Mouse (Mus musculus) forebrain, postnatal 0 days (tissue): ENCODE measurements around the gene Mycn. TPM values are rescaled to one million over a fixed set of nuclear protein-coding genes. Genes with fewer than 3 reads are reported as not detected.
A peak's percentile ranks its signal among the peaks of the same experiment; 100 is the strongest.

Experiments used
- ATAC-seq: fragments of 200-750 bp; cut with Nextera tagmentation; 2 replicates; pipeline ENCODE4 v1.8.0; 2017; ENCODE audit warnings: mild to moderate bottlenecking, moderate library complexity
- DNase-seq: peaks from one replicate; pipeline ENCODE4 v3.0.0-alpha.2; 2015
- H3K27ac ChIP-seq: fragments of 300-500 bp; sonication (generic); 2 replicates; pipeline ENCODE4 v1.5.1; 2014; ENCODE audit warnings: low read depth, mild to moderate bottlenecking, antibody characterized with exemption, low read length, moderate library complexity, mixed read lengths
- H3K27me3 ChIP-seq: fragments of 300-500 bp; sonication (generic); 2 replicates; pipeline ENCODE4 v1.6.1; 2014; ENCODE audit warnings: mild to moderate bottlenecking, low read length, mixed read lengths; ENCODE audit not compliant: insufficient read depth
- H3K36me3 ChIP-seq: fragments of 300-500 bp; sonication (generic); 2 replicates; pipeline ENCODE4 v1.6.1; 2014; ENCODE audit warnings: mild to moderate bottlenecking, moderate library complexity; ENCODE audit not compliant: insufficient read depth
- H3K4me1 ChIP-seq: fragments of 300-500 bp; sonication (generic); 2 replicates; pipeline ENCODE4 v1.6.1; 2014; ENCODE audit warnings: antibody characterized with exemption; ENCODE audit not compliant: insufficient read depth
- H3K4me2 ChIP-seq: fragments of 300-500 bp; sonication (generic); 2 replicates; pipeline ENCODE4 v1.6.1; 2014; ENCODE audit warnings: low read depth, mild to moderate bottlenecking, moderate library complexity
- H3K4me3 ChIP-seq: fragments of 300-500 bp; sonication (generic); 2 replicates; pipeline ENCODE4 v1.5.1; 2014; ENCODE audit warnings: low read depth, low read length, mixed read lengths
- H3K9ac ChIP-seq: fragments of 300-500 bp; sonication (generic); 2 replicates; pipeline ENCODE4 v1.6.1; 2014; ENCODE audit warnings: mild to moderate bottlenecking
- H3K9me3 ChIP-seq: fragments of 300-500 bp; sonication (generic); 2 replicates; pipeline ENCODE4 v1.6.1; 2016; ENCODE audit warnings: low read length
- CTCF ChIP-seq: sonication (generic); IDR thresholded peaks from 2 replicates; pipeline ENCODE4 v1.5.1; 2016; ENCODE audit warnings: antibody characterized with exemption, control low read depth, low read depth
- WGBS: fragments of 180-500 bp; shearing (Covaris S2); extraction: QIAGEN DNeasy Blood & Tissue Kit; methylation state at CpG from one replicate; pipeline ENCODE4 v1.1.7; 2014; 5-methylcytosine and 5-hydroxymethylcytosine counted together
- polyA plus RNA-seq: library from polyadenylated mRNA; unstranded; fragments of >200 nt; fragmentation: Nextera tagmentation; extraction: Ambion mirVana; gene quantifications from 2 replicates; pipeline ENCODE4 v1.2.1, GENCODE M21; 2015
- total RNA-seq: library from RNA; depleted of rRNA; stranded (reverse); fragments of >200 nt; gene quantifications from 2 replicates; pipeline ENCODE4 v1.2.3, GENCODE M21; 2014

The Mycn gene
- total and polyA plus RNA-seq, 2 experiments from 2014 or later = 61.4 to 64.0 TPM

GRCm38 (mm10) chr12:12926975-12927527 lies 14.7 kb downstream of the Mycn start:
- Histone ChIP-seq H3K36me3 (no peaks in the 10 kb centered on the region), H3K9me3 (no peaks in the 10 kb centered on the region), H3K4me2 (no peak overlapping the region), H3K9ac (no peak overlapping the region), H3K27ac (no peak overlapping the region), H3K4me3 (no peak overlapping the region), H3K27me3 (no peaks in the 10 kb centered on the region), H3K4me1 (no peaks in the 10 kb centered on the region)
- no peak for DNase-seq
- ATAC-seq = no peak
- TF ChIP-seq CTCF = no peak
- 65% methylated on average over 3 of the region's 3 CpGs for WGBS

DNA sequence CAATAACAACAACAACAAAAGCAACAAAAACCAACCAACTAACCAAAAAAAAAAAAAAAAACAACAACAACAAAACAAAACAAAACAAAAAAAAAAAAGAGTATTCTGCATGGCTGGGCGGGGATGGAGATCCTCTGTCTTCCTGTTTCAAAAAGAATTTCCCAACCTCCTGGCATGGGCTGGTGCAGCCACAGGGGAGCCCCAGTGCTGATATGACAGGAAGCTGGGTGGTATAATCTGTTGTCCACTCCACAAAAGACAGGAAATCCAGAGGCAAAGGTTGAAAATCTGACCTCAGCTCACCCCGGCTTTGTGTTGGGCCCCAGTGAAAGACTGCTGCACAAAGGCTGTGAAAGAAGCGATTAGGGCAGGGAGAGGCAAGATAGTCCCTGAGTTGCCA lies 17.3 kb downstream of the Mycn start:
- no peak overlapping the region for H3K4me3 ChIP-seq
- no peaks in the 10 kb centered on the region for H3K36me3 ChIP-seq
- no peak overlapping the region for H3K4me2 ChIP-seq
- H3K27me3 ChIP-seq = no peaks in the 10 kb centered on the region
- H3K9ac ChIP-seq = no peak overlapping the region
- no peak overlapping the region for H3K27ac ChIP-seq
- 58% methylated on average over 3 of the region's 3 CpGs for WGBS
- ATAC-seq (no peak), DNase-seq (no peak)
- TF ChIP-seq CTCF = no peak
- H3K9me3 ChIP-seq = no peaks in the 10 kb centered on the region
- no peaks in the 10 kb centered on the region for H3K4me1 ChIP-seq

- WGBS = 32% methylated on average over 12 of the region's 12 CpGs
Measured at GRCm38 (mm10) chr12:12920166-12921157, 21.3 kb downstream of the Mycn start.

GRCm38 (mm10) chr12:12916298-12916697 lies 25.4 kb downstream of the Mycn start:
- no peak overlapping the region for H3K27ac ChIP-seq
- H3K9me3 ChIP-seq = no peaks in the 10 kb centered on the region
- H3K4me3 ChIP-seq = no peak overlapping the region
- no peak overlapping the region for H3K4me2 ChIP-seq
- ATAC-seq = no peak
- 50% methylated on average over 9 of the region's 9 CpGs for WGBS
- H3K9ac ChIP-seq = no peak overlapping the region
- no peak for DNase-seq
- H3K4me1 ChIP-seq = no peaks in the 10 kb centered on the region
- no peak for TF ChIP-seq CTCF
- no peaks in the 10 kb centered on the region for H3K36me3 ChIP-seq
- H3K27me3 ChIP-seq = no peaks in the 10 kb centered on the region

More at GRCm38 (mm10) chr12:12920166-12921157, 21.3 kb downstream of the Mycn start:
- DNase-seq (no peak), ATAC-seq (no peak)
- Histone ChIP-seq H3K9ac (no peak overlapping the region), H3K36me3 (no peaks in the 10 kb centered on the region), H3K4me3 (no peak overlapping the region), H3K27me3 (no peaks in the 10 kb centered on the region), H3K4me2 (no peak overlapping the region), H3K4me1 (no peaks in the 10 kb centered on the region), H3K27ac (no peak overlapping the region), H3K9me3 (no peaks in the 10 kb centered on the region)
- TF ChIP-seq CTCF = no peak

- 81% methylated on average over 11 of the region's 11 CpGs for WGBS
- no peak overlapping the region for H3K4me3 ChIP-seq
- H3K27me3 ChIP-seq = no peaks in the 10 kb centered on the region
- H3K4me2 ChIP-seq = no peak overlapping the region
- no peak for DNase-seq
- no peak for ATAC-seq
- TF ChIP-seq CTCF = no peak
- no peaks in the 10 kb centered on the region for H3K9me3 ChIP-seq
- no peak overlapping the region for H3K9ac ChIP-seq
- H3K4me1 ChIP-seq = peaks cover 5% of the 10 kb centered on the region
- no peaks in the 10 kb centered on the region for H3K36me3 ChIP-seq
- H3K27ac ChIP-seq = no peak overlapping the region
Measured at GRCm38 (mm10) chr12:12910356-12910979, 31.2 kb downstream of the Mycn start.

GRCm38 (mm10) chr12:12909631-12910277 lies 32.0 kb downstream of the Mycn start:
- Histone ChIP-seq H3K36me3 (no peaks in the 10 kb centered on the region), H3K4me2 (no peak overlapping the region), H3K27me3 (no peaks in the 10 kb centered on the region), H3K4me3 (no peak overlapping the region), H3K27ac (no peak overlapping the region; the same call in 1 of the 2 replicates), H3K9ac (no peak overlapping the region), H3K4me1 (peaks cover 12% of the 10 kb centered on the region), H3K9me3 (no peaks in the 10 kb centered on the region)
- 37% methylated on average over 16 of the region's 16 CpGs for WGBS
- peak; percentile 23 for ATAC-seq
- no peak for DNase-seq
- TF ChIP-seq CTCF = no peak
